Mouse (Mus musculus): ENCODE data around the gene Inpp5k.
"Not testable (repeated sequence)": the region's sequence is repeated elsewhere in the genome, so short reads cannot be mapped to it uniquely, and the experiment has no call there.

The Inpp5k gene

DNA sequence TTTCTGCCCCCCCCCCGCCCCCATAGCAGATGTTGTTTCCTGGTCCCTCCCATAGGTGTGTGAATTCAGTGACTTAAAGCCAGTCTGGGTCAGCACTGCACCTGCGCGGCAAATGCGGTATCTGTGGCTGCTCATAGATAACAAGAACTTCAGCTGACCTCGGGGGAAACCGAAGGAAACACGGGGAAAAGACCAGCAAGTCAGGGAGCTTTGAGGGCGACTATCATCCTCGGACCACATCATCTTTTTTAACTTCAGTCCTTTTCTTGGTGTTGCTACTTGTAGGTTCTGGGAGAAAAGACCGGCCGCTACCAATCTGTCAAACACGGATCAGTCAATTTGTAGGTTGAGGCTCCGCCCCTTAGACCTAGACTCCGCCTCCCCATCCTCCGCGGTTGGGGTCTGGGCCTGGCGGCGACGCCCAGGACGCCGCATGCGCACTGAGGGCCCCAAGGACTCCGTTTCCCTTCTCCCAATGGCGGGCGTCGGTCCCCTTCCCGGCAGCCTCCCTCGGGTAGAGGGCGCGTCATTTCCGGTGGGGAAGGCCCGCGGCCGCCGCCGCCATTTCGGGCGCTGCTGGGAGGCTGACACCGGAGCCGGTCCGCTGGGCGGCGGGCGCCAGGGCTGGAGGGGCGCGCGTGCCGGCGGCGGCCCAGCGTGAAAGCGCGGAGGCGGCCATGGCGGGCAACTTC, 48.1 kb downstream of the Inpp5k start, which contains the start of gene Crk:
Crk (plus strand) TSS at position 513 of the 692 bp plus-strand sequence.
- peak; percentile 82 to 93 for DNase-seq (ENCODE audit: low spot score in 2 of 2)

DNA sequence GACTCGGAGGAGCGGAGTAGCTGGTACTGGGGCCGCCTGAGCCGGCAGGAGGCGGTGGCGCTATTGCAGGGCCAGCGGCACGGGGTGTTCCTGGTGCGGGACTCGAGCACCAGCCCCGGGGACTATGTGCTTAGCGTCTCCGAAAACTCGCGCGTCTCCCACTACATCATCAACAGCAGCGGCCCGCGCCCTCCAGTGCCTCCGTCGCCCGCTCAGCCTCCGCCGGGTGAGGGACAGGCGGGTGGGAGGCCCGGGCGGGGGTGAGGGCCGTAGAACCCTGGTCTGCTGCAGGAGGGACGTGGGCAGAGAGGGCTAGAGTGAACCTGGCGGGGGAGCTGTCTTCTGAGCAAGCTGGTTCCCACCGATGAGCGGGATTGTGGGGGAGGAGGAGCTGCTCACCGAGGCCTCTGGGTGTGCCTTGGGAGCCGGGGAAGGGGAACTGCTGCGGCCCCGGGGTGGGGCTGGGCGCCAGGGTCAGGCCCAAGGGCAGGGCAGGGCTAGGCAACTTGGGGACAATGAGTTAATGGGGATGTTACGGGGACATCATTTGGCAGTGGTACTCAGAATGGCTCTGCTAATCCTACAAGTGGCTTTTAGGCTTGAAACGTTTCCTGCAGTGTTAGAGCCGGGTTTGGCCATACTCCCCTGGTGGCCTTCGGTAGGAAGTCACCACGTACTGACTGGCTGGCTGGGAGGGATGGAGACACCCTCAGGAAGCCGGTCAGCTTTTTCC, 48.8 kb downstream of the Inpp5k start:
- DNase-seq (ENCODE audit: low spot score in 2 of 2): peak in 1 of 2 experiments; percentile 41

DNA sequence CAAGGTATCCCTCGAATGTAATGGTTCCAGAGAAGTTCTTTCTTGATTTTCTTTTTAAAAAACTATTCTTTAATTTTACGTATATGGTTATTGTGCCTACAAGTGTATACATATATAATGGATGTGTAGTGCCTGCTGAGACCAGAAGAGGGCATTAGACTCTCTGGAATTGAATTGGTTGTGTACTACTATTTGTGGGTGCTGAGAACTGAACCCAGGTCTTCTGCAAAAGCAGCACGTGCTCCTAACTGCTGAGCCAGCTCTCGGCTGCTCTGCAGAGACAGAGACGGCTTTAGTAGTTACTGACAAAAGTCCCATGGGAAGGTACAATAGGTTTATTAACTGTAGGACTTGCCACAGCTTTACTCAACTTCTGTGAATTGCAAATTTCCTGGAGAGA, 53.7 kb downstream of the Inpp5k start:
- no peak for DNase-seq (ENCODE audit: low spot score in 2 of 2)

DNA sequence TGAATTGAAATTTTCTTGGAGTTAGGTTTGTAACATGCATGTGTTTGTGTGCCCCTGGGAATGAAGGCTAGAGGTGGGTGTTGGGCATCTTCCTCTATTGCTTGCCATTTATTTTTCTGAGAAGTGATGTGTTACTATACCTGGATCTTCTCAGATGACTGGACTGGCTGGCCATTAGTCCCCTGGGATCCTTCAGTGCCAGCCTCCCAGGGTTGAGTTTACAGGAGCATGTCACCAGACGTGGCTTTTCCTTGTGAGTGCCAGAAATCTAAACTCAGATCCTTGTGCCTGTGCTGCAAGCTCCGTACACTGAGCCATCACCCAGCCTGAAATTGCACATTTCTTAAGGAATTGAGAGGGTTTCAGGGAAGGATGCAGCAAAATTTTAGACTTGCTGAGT, 54.2 kb downstream of the Inpp5k start:
- no peak for DNase-seq (ENCODE audit: low spot score in 2 of 2)

DNA sequence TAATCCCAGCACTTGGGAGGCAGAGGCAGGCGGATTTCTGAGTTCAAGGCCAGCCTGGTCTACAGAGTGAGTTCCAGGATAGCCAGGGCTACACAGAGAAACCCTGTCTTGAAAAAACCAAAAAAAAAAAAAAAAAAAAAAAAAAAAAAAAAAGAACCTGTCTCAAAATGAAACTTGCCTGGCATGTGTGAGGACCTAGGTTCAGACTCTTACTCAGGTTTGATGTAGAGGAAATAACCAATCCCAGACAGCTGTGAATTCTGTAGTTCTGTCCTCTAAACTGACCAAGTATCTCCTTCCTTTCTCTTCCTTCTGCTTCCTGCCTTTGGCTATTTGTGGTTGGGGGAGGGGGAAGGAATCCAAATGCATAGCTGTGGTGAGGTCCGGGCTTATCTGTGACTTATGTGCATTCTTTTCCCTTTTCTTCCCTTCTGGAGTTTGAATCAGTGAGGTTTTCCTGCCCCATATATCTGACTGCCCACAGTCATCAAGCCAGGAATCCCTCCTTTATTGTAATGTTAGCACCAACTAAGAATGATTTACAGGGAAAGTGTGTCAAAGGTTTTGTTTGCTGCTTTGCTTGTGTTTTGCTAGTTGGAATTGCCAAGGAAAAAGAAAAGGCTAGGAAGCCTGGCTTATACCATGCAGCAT, 56.7 kb downstream of the Inpp5k start:
- DNase-seq (ENCODE audit: low spot score in 2 of 2): no peak

DNA sequence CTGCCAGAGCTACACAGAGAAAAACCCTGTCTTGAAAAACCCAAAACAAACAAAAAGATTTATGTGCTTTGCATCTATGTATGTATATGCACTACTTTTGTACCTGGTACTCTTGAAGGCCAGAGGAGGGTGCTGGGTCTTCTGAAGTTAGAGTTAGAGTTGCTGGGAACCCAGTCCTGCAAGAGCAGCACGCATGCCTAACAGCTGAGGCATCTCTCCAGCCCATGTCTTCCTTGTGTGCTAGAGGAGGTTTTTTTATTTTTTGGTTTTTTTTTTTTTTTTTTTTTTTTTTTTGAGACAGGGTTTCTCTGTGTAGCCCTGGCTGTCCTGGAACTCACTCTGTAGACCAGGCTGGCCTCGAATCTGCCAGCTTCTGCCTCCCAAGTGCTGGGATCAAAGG, 57.3 kb downstream of the Inpp5k start:
- DNase-seq (ENCODE audit: low spot score in 2 of 2): no peak

DNA sequence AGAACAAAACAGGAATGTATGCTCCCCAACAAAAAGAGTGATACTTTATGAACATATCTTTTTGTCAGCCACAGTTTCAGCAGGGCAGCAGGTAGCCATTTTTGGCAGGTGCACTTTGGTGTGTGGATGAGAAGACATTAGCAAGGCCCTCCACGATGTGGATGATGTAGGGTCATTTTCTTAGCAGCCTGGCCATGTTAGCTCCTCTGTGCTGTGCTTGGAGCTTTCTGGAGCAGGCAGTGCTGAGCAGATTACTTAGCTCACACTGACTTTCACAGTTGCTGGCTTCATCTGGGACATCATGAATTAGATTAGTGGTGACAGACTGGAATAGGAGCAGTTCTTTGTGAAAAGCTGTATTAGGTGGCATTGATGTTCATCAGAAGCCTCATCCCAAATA, 59.2 kb downstream of the Inpp5k start:
- DNase-seq (ENCODE audit: low spot score in 2 of 2): no peak

DNA sequence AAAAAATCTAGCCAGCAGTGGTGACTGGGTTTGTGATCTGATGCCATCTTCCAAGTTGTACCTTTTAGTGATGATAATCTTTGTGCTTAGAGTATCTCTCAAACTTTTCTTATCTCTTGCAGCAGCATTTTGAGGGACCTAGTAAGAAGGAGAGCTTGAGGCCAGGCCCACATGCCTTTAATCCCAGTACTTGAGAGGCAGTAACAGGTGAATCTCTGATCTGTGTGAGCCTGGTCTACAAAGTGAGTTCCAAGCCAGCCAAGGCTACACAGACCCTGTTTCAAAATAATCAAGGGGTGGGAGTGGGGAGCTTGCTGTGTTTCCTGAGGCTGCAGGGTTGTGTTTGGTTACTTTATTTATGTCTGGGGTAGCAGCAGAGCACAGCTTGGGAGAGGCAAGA, 60.3 kb downstream of the Inpp5k start:
- no peak for DNase-seq (ENCODE audit: low spot score in 2 of 2)

DNA sequence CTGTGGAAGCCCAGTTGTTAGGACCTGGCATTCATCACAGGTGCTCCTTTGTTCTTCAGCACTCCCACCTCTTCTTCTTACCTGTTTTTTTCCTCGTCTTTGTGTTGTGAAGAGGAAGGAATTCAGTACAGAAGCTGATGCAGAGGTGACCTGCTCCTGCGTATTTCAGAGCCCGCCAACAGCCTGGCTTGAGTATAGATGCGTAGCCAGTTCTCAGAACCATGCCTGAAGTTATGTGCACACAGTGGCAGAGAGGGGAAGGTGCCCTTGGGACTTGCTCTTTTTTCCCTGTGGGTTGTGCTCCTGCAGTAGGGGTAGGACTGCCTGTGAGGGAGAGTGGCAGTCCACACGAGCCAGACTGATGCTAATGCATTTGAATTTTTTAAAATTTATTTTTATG, 62.8 kb downstream of the Inpp5k start:
- no peak for DNase-seq (ENCODE audit: low spot score in 2 of 2)

DNA sequence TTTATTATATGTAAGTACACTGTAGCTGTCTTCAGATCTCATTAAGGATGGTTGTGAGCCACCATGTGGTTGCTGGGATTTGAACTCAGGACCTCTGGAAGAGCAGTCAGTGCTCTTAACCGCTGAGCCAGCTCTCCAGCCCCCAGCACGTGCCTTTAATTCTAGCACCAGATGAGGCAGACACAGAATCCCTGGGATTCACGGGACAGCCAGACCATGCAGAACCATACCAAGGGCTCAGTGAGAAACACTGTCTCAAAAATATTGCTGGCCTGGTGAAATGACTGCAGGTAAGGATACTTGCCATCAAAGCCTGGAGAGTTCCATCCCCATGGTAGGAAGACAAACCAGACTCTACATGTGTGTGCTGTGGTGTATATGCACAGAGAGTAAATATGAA, 66.7 kb downstream of the Inpp5k start:
- DNase-seq (ENCODE audit: low spot score in 2 of 2): not testable (repeated sequence)

Data from frontal cortex, postnatal 25 days (tissue).